Mouse (Mus musculus): ENCODE measurements at regions not wholly inside any gene's neighbourhood (a gene's known extent, or its start where the extent isn't known, plus 50 kb on each side); places are given as distances from the start of the nearest gene placed in this dataset.

DNA sequence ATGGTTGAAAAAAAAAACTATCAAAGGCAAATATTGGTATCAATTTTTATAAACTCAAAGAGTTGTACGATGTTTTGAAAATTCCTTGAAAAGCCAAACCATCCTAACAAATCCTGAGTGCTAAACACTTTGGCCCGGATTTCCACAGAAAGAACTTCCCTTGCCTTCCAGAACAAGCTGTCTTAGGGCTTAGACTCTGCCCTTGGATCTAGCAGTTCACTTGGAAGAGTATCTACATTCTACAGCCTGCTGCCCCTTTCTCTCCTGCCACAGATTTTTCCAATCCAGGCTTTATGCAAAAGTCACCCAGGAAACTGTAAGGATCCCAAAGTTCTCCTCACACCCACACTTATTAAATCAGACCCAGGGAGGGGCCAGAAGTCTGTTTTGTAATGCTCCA lies 57.6 kb upstream of the Gdf10 start:
- no peak for DNase-seq

DNA sequence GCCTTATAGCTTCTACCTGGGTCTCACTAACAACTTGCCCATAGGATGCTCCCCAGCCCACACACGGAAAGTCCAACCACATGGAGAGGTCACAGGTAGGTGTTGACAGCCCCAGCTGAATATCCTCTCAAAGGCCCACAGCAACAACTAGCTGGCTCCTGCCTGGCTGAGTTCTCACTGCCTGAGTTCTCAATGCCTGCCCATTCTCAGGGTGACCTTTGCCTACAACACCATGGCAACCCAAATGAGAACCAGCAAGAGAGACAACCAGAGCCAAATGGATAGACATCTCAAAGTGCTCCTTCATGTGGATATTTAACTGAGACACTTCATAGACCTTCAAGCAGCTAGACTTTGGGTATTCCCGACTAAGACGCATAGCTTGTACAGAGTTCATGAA lies 55.7 kb upstream of the Gdf10 start:
- DNase-seq: no peak

Measured in lung, postnatal 14 days (tissue).